Mouse (Mus musculus) layer of hippocampus, postnatal 25 days (tissue): ENCODE data around the gene Cntd1. TPM values are rescaled to one million over a fixed set of nuclear protein-coding genes. Genes with fewer than 3 reads are reported as not detected.
"Not testable (repeated sequence)": the region's sequence is repeated elsewhere in the genome, so short reads cannot be mapped to it uniquely, and the experiment has no call there.

Experiments used
- DNase-seq, 2 experiments: peaks; one replicate each; pipeline ENCODE4 v3.0.0; 2022; ENCODE audit warnings: mixed read lengths in 2 of 2, low spot score in 1 of 2; ENCODE audit errors: extremely low spot score in 1 of 2
- total RNA-seq, 2 experiments: library from RNA; stranded (reverse); gene quantifications; 2 replicates each; pipeline ENCODE4 v1.2.3; 2021

Cntd1 gene
- total RNA-seq, 2 experiments from 2014 or later: 0.25 to 0.35 TPM

DNA sequence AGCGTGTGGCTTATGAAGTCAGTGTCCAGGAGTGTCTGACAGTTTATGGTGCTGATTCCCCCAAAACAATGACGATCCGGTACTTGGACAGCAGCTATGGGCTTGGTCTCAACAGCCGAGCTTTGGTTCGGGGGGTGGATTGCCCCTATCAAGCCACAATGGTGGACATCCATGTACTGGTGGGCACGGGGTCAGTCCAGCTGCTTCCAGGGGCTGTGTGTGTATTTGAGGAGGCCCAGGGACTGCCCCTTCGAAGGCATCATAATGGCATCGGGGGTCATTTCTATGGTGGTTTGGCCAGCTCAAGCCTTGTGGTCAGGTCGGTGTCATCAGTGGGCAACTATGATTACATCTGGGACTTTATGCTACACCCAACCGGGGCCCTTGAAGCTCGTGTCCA is 47.3 kb downstream of the Cntd1 start:
- DNase-seq: no peak

DNA sequence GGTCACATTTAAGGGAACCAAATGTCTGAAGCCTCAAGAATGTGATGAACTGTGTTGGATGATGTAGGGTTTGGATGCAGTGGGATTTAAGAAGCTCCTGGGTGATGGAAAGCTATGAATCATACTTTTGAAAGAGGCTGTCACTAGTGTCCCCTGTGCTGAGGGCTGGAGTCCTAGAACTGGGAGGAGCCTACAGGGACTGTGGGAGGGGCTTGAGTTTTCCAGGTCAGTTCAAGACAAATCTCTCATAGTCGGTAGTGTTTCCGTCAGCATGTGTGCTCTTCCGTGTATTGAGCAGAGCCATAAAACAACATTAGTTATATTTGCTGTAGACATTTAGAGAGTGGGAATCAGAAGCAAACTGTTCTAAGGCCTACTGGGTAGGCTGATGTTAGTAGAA is 48.5 kb downstream of the Cntd1 start:
- DNase-seq: no peak

DNA sequence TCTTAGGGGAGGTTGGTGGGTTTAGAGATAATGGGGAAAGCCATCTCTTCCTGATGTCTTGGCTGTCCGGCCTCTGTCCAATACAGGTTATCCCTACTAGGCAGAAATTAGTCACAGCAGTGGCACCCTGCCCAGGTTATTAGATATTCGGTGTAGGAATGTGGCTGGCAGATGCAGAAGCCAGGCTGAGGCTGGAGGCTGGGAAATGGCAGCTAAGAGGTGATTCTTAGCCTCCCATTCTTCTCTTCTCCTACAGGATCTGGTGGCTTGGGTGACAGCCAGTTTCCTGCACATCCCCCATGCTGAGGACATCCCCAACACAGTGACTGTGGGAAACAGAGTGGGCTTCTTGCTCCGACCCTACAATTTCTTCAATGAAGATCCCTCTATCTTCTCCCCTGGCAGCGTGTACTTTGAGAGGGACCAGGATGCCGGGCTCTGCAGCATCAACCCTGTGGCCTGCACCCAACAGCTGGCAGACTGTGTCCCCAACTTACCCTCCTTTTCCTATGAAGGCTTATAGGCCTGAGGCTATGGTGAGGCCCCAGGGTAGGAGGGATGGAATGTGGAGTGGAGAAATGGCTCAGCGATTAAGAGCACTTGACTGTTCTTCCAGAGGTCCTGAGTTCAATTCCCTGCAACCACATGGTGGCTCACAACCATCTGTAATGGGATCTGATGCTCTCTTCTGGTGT is 50.3 kb downstream of the Cntd1 start:
- peak in 1 of 2 experiments; percentile 42 for DNase-seq

DNA sequence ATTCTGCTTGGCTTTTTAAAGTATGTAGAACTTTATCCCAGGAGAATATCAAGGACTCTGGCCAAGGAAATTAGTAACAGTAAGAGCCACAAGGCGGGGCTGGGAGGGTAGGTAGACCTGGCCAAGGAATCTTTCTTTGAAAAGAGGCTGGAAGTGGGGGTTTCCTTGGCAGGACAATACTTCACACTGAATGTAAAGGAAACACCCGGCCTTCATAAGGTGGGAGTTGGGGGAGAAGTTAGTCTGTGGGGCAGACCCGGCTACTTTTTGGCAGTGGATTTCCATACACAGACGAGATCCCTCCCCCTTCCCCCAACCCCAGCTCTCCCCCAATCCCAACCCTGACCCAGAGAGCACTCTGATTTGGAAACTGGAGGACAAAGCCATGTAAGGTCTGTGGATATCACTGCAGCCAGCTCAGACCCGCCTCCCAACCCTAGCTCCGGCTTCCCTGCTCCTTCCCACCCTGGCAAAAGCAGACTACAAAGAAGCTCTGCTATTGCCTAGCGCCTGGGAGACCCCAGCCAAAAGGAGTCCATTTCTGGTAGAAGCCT is 51.6 kb downstream of the Cntd1 start, which contains the start of gene Aoc3:
Aoc3 (plus strand) TSS at position 235 of the 554 bp plus-strand sequence.
- DNase-seq: no peak

DNA sequence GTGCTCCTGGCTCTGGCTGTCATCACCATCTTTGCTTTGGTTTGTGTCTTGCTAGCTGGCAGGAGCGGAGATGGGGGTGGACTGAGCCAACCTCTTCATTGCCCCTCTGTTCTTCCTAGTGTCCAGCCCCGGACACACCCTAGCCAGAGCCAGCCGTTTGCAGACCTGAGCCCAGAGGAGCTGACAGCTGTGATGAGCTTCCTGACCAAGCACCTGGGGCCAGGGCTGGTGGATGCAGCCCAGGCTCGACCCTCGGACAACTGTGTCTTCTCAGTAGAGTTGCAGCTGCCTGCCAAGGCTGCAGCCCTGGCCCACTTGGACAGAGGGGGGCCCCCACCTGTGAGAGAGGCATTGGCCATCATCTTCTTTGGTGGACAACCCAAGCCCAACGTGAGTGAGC is 52.1 kb downstream of the Cntd1 start:
- not testable (repeated sequence) for DNase-seq

DNA sequence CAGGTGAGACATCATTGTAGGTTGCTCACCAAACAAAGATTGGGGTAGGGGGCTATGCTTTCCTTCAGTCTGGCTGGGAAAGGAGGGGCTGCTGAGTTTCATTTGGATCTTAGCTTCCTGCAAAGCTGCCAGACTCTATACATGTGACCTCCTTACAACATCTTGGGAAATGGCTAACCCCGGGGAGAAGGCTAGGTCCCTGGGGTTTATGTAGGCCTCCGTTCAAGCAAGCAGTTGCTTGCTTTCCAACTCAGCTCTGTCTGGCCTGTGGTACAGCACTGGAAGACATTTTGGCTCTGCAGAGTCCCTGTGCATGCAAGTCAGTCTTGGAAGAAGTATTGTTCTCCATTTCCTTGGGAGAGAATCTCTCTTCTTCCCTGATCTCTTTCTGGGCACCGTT is 53.7 kb downstream of the Cntd1 start:
- DNase-seq: no peak

DNA sequence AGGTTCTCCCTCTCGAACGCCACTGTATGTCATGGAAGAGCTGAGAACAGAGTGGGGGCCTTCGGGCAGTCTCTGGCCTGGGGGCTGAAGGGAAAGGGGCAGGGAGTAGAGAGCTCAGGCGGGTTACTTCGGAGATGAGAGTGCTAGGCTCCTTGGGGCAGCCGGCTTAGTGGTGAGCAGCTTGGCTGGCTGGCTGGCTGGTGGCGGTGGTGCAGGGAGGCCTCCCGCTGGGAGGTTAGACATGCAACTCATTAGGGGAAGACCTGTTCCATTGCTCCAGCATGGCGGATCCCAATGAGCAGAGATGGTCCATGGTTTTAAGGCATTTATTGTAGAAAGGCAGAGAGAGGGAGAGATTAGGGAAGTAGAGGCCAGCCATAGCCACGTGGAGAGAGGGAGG is 55.2 kb downstream of the Cntd1 start:
- DNase-seq: no peak

DNA sequence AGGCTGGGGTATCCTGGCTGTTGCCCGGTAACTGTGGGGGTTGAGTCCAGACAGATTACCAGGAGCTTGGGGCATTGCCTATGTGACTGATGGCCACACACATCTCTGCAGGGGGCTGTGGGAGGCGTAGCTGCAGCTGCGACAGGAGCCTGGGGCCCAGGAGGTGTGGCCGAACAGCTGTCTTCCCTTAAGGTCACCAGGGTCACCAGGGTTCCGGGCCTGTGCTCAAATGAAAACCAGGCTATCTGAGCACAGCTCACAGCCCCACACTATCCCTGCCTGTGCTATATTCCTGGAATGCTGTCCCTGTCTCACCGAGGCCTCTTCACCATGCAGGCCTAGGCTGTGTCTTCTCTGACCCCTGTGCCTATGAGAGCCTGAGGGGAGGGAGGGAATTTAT is 55.7 kb downstream of the Cntd1 start:
- no peak for DNase-seq

DNA sequence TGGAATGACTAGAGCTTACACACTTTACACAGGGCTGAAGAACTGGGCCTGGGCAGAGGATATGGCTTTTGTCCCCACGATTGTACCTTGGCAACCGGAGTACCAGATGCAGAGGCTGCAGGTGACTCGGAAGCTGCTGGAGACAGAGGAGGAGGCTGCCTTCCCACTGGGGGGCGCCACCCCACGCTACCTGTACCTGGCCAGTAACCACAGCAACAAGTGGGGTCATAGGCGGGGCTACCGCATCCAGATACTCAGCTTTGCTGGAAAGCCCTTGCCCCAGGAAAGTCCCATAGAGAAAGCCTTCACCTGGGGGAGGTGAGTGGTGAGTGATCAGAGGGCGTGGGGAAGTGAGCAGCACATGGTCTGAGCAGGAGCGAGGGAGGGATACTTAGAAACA is 56.9 kb downstream of the Cntd1 start:
- no peak for DNase-seq

DNA sequence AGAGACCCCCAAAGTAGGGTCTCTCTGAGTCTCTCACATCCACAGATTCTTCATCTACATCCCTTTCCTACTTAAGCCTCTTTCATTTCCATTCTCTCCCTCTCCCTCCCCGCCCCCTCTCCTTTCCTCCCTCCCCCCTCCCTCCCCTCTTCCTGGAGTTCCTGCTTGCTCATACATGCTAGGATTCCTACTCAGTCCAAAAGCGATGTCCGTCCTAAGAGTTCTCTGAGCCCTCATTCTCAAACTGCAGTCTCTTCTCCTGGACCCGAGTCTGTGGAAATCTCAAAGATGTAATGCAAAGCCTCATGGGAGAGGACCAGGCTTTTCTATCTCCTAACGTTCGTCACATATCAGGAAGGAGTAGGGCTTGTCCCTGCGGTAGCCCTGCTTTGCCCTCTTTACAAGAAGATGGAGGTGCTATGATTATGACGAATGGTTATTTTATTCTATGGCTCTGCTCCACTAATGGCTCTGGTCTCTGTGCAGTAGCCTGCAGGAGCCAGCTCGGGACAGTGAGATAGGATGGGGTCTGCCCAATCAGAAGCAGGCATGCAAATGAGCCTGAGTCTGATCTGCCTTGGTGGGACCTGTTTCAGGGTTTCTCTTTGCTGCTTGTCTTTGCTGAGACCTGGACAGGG is 59.4 kb downstream of the Cntd1 start:
- DNase-seq: no peak

Other genes starting within 250 kb of the Cntd1 start
- 10 to 100 TPM in 1 of 2 experiments, 1 to 10 TPM in 1; 9.2 to 10.8 TPM for gene Naglu, start 209.0 kb upstream of the Cntd1 start, total RNA-seq
- gene Hsd17b1, start 200.6 kb upstream of the Cntd1 start, total RNA-seq: under 1 TPM; 0.63 to 0.94 TPM
- gene Coasy, start 196.4 kb upstream of the Cntd1 start, total RNA-seq: 10 to 100 TPM; 25.1 to 29.9 TPM
- 10 to 100 TPM; 45.1 to 45.6 TPM for gene Mlx, start 191.7 kb upstream of the Cntd1 start, total RNA-seq
- gene Psmc3ip, start 183.6 kb upstream of the Cntd1 start, total RNA-seq: 1 to 10 TPM; 3.3 to 4.4 TPM
- 10 to 100 TPM; 57.3 to 62.6 TPM for gene Retreg3, start 159.1 kb upstream of the Cntd1 start, total RNA-seq
- gene Tubg1, start 159.1 kb upstream of the Cntd1 start, total RNA-seq: 10 to 100 TPM; 44.4 to 52.3 TPM
- 10 to 100 TPM; 44.9 to 47.8 TPM for gene Tubg2, start 123.1 kb upstream of the Cntd1 start, total RNA-seq
- 100 to 1,000 TPM; 158 to 169 TPM for gene Cntnap1, start 108.5 kb upstream of the Cntd1 start, total RNA-seq
- gene Plekhh3, start 107.7 kb upstream of the Cntd1 start, total RNA-seq: 10 to 100 TPM; 13.2 to 14.3 TPM
- gene Ccr10, start 103.6 kb upstream of the Cntd1 start, total RNA-seq: under 1 TPM; 0.21 to 0.25 TPM
- 10 to 100 TPM; 57.1 to 62.1 TPM for gene Ezh1, start 52.5 kb upstream of the Cntd1 start, total RNA-seq
- gene Ramp2, start 33.0 kb upstream of the Cntd1 start, total RNA-seq: 10 to 100 TPM; 50.2 to 72.5 TPM
- 10 to 100 TPM; 70.0 to 75.2 TPM for gene Vps25, start 25.3 kb upstream of the Cntd1 start, total RNA-seq
- gene Wnk4, start 18.4 kb upstream of the Cntd1 start, total RNA-seq: 1 to 10 TPM; 6.2 to 7.7 TPM
- 100 to 1,000 TPM in 1 of 2 experiments, 10 to 100 TPM in 1; 87.2 to 117 TPM for gene Coa3, start 102 bp downstream of the Cntd1 start, total RNA-seq
- 100 to 1,000 TPM; 204 to 230 TPM for gene Becn1, start 23.3 kb downstream of the Cntd1 start, total RNA-seq
- gene Psme3, start 37.2 kb downstream of the Cntd1 start, total RNA-seq: 100 to 1,000 TPM; 119 to 126 TPM
- 1 to 10 TPM; 5.8 to 8.0 TPM for gene Aoc2, start 46.1 kb downstream of the Cntd1 start, total RNA-seq
- under 1 TPM; 0.86 to 0.99 TPM for gene Aoc3, start 51.6 kb downstream of the Cntd1 start, total RNA-seq
- gene G6pc, start 88.5 kb downstream of the Cntd1 start, total RNA-seq: not detected
- 10 to 100 TPM; 43.9 to 48.9 TPM for gene Aarsd1, start 138.6 kb downstream of the Cntd1 start, total RNA-seq
- gene Gm27029, start 145.8 kb downstream of the Cntd1 start, total RNA-seq: 1 to 10 TPM; 4.5 to 6.5 TPM
- gene Rundc1, start 146.1 kb downstream of the Cntd1 start, total RNA-seq: 10 to 100 TPM; 30.7 to 33.2 TPM
- 1 to 10 TPM; 1.3 to 1.4 TPM for gene Ptges3l, start 146.3 kb downstream of the Cntd1 start, total RNA-seq
- gene Rpl27, start 163.3 kb downstream of the Cntd1 start, total RNA-seq: 10 to 100 TPM; 50.0 to 52.5 TPM
- 1 to 10 TPM; 1.9 to 2.2 TPM for gene Ifi35, start 169.4 kb downstream of the Cntd1 start, total RNA-seq
- 100 to 1,000 TPM; 145 to 159 TPM for gene Rnd2, start 186.0 kb downstream of the Cntd1 start, total RNA-seq
- gene Vat1, start 187.2 kb downstream of the Cntd1 start, total RNA-seq: 10 to 100 TPM; 33.2 to 36.0 TPM